Mouse (Mus musculus) heart, postnatal 0 days (tissue): ENCODE measurements around the gene Gstm6. TPM values are rescaled to one million over a fixed set of nuclear protein-coding genes. Genes with fewer than 3 reads are reported as not detected.
"Not testable (repeated sequence)": the region's sequence is repeated elsewhere in the genome, so short reads cannot be mapped to it uniquely, and the experiment has no call there.

Experiments
- ATAC-seq: fragments of 200-750 bp; cut with Nextera tagmentation; 2 replicates; pipeline ENCODE4 v1.8.0; 2017; ENCODE audit warnings: low read depth, moderate number of reproducible peaks, moderate library complexity; ENCODE audit not compliant: insufficient read depth
- DNase-seq: peaks from one replicate; pipeline ENCODE4 v3.0.0-alpha.2; 2016; ENCODE audit warnings: low spot score
- H3K27ac ChIP-seq: fragments of 300-500 bp; sonication (generic); 2 replicates; pipeline ENCODE4 v1.5.1; 2014; ENCODE audit warnings: low read depth, mild to moderate bottlenecking
- H3K27me3 ChIP-seq: fragments of 300-500 bp; sonication (generic); 2 replicates; pipeline ENCODE4 v1.6.1; 2014; ENCODE audit warnings: low read length, mixed read lengths; ENCODE audit not compliant: control insufficient read depth, insufficient read depth
- H3K36me3 ChIP-seq: fragments of 300-500 bp; sonication (generic); replicated peaks from 2 replicates; pipeline ENCODE4 v1.6.1; 2014; ENCODE audit warnings: low read length, mixed read lengths; ENCODE audit not compliant: control insufficient read depth, insufficient read depth
- H3K4me1 ChIP-seq: fragments of 300-500 bp; sonication (generic); 2 replicates; pipeline ENCODE4 v1.6.1; 2014; ENCODE audit warnings: antibody characterized with exemption; ENCODE audit not compliant: control insufficient read depth, insufficient read depth
- H3K4me2 ChIP-seq: fragments of 300-500 bp; sonication (generic); 2 replicates; pipeline ENCODE4 v1.6.1; 2014; ENCODE audit warnings: low read depth, mild to moderate bottlenecking, low read length, moderate library complexity
- H3K4me3 ChIP-seq: fragments of 300-500 bp; sonication (generic); 2 replicates; pipeline ENCODE4 v1.5.1; 2014; ENCODE audit warnings: low read depth, low read length
- H3K9ac ChIP-seq: fragments of 300-500 bp; sonication (generic); replicated peaks from 2 replicates; pipeline ENCODE4 v1.6.1; 2014; ENCODE audit warnings: low read depth, low read length, mixed read lengths
- H3K9me3 ChIP-seq: fragments of 300-500 bp; sonication (generic); replicated peaks from 2 replicates; pipeline ENCODE4 v1.6.1; 2016; ENCODE audit warnings: low read length; ENCODE audit not compliant: control insufficient read depth
- CTCF ChIP-seq: IDR thresholded peaks from 2 replicates; pipeline ENCODE4 v1.5.1; 2016; ENCODE audit warnings: antibody characterized with exemption, control low read depth, low read depth
- EP300 ChIP-seq: IDR thresholded peaks from 2 replicates; pipeline ENCODE4 v1.6.1; 2016; ENCODE audit warnings: antibody characterized with exemption, low read depth
- WGBS: fragments of 180-500 bp; shearing (Covaris S2); extraction: QIAGEN DNeasy Blood & Tissue Kit; methylation state at CpG from one replicate; pipeline ENCODE4 v1.1.7; 2014; 5-methylcytosine and 5-hydroxymethylcytosine counted together
- polyA plus RNA-seq: library from polyadenylated mRNA; unstranded; fragments of >200 nt; fragmentation: Nextera tagmentation; extraction: Ambion mirVana; gene quantifications from 2 replicates; pipeline ENCODE4 v1.2.1, GENCODE M21; 2015
- total RNA-seq: library from RNA; depleted of rRNA; stranded (reverse); fragments of >200 nt; gene quantifications from 2 replicates; pipeline ENCODE4 v1.2.3, GENCODE M21; 2014; ENCODE audit warnings: low replicate concordance; rRNA removed

Gene Gstm6
- total RNA-seq (17.9 and 20.3 TPM in 2 replicates), polyA plus RNA-seq (11.5 and 12.9 TPM in 2 replicates)

DNA sequence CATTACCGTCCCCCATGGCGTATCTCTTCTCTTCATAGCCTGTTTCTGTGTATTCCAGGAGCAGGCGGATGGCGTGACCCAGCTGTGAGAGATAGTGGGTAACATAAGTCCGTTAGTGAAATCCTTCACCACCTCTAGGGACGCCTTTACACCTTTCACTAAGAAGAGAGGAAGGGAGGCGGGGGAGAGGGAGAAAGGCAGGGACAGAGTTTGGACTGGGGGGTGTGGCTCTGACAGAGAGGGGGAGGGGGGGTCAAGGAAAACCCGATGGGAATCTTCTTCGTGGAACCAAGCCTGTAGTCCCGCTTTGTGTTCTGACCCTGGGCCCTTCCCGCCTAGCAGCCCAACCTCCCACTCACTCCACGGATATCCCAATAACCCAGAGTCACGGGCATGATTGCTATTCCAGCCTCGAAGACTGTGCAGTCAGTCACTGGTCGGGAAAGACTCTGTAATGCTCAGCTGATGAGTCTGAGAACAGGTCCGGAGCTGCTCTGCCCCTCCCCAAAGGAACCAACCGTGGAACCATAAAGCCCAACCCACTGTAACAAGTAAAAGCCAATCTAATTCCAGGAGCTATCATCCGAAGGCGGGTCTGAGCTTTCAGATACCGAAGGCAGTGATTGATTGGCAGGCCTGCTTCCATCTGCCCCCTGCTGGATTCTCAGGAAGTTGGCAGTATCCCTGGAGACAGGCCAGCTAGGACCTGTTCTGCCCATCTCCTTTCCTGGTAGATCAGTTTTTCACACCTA is at the start of gene Gstm6:
TSS of gene Gstm6 (minus strand) at position 511 of the 752 bp plus-strand sequence.
- Histone ChIP-seq H3K9me3 (no peaks in the 10 kb centered on the region), H3K4me2 (peak within 1 kb of the TSS; percentile 48), H3K4me3 (peak within 1 kb of the TSS; percentile 20), H3K4me1 (peaks cover 14% of the 10 kb centered on the region; the same call in 1 of the 2 replicates), H3K27ac (no peak within 1 kb of the TSS), H3K9ac (no peak within 1 kb of the TSS), H3K27me3 (no peaks in the 10 kb centered on the region), H3K36me3 (no peaks in the 10 kb centered on the region)
- DNase-seq (peak; percentile 71), ATAC-seq (peak; percentile 62)
- WGBS = 14% methylated on average over 20 of the region's 20 CpGs
- TF ChIP-seq CTCF (peak; percentile 58), EP300 (no peak)

DNA sequence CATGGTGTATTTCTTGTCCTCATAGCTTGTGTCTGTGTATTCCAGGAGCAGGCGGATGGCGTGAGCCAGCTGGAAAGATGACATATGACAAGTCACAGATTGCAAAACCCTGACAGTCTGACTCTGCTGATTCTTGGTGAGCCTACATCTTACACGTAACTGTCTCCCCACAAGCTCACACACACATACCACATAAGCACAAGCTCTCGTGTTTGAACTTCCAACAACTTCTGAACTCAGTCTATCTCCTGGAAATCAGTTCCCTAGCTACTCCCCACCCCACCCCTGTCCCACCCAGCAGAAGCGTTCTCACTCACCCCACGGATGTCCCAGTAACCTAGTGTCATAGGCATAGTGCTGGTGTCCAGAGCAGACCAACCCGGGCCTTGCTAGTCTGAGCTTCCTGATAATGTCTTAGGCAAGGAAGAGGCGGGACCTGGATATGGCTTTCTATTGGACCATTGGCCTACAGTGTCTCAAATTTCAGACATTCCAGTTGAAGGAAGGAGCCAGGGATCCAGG is 42.6 kb upstream of the Gstm6 start, which contains the start of gene Gstm2:
TSS of gene Gstm2 (minus strand) at position 413 of the 522 bp plus-strand sequence.
- TF ChIP-seq CTCF (no peak), EP300 (no peak)
- H3K4me1 ChIP-seq = 0 out of 2 replicates have a peak, but pooled peaks cover 12% of the 10 kb centered on the region
- H3K27ac ChIP-seq = peak within 1 kb of the TSS; percentile 65
- H3K4me3 ChIP-seq = peak within 1 kb of the TSS; percentile 30
- peak within 1 kb of the TSS; percentile 29 for H3K9ac ChIP-seq
- WGBS = 23% methylated on average over 8 of the region's 8 CpGs
- peak within 1 kb of the TSS; percentile 52 for H3K4me2 ChIP-seq
- peak; percentile 82 for DNase-seq
- H3K27me3 ChIP-seq = no peaks in the 10 kb centered on the region
- no peaks in the 10 kb centered on the region for H3K9me3 ChIP-seq
- no peaks in the 10 kb centered on the region for H3K36me3 ChIP-seq
- peak; percentile 93 for ATAC-seq

DNA sequence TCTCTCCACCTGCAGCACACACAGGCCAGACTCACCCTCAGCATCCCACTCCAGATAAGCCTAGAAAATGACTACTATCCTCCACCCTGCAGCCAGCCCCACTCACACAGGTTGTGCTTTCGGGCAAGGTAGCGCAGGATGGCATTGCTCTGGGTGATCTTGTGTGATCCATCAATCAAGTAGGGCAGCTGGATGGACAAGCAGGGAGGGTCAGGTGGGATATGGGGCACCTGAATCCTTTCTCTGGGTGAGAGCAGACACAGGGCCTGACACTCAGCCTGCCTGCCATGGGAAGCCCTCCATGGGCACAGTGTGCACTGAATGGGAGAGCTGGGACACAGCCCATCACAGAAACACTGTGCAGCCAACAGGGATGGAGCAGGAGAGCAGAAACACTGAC is 41.6 kb upstream of the Gstm6 start:
- 99% methylated on average over 2 of the region's 2 CpGs for WGBS
- not testable (repeated sequence) for DNase-seq, H3K9me3 ChIP-seq, H3K36me3 ChIP-seq, ATAC-seq, H3K4me3 ChIP-seq, H3K27me3 ChIP-seq, H3K9ac ChIP-seq
- Histone ChIP-seq H3K4me2 (peak overlapping the region; percentile 52; the same call in 1 of the 2 replicates), H3K27ac (0 out of 2 replicates have a peak overlapping the region, but pooled peaks have one; percentile 65), H3K4me1 (0 out of 2 replicates have a peak, but pooled peaks cover 12% of the 10 kb centered on the region)

DNA sequence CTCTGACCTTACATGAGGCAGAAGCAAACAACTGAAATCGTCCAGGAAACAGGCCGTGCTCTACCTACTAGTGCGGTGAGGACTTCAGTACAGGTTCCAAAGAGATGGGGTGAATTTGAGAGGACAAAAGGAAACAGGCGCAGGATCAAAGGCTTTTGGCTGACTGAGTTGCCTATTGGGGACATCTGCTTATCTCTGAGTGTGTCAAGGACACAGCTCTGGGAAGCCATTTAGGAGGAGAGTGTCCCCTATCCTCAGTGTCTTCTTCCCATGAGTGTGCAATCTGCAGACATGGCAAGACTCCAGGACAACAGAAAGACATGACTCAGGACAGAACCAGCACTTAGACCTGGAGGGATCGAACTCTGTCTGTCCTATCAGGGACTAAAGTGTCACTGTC is 40.9 kb upstream of the Gstm6 start:
- no peak overlapping the region for H3K27ac ChIP-seq
- no peaks in the 10 kb centered on the region for H3K27me3 ChIP-seq
- TF ChIP-seq EP300 = no peak
- no peak for TF ChIP-seq CTCF
- no peaks in the 10 kb centered on the region for H3K9me3 ChIP-seq
- no peak for DNase-seq
- ATAC-seq = no peak
- H3K4me2 ChIP-seq = no peak overlapping the region
- no peaks in the 10 kb centered on the region for H3K36me3 ChIP-seq
- H3K4me1 ChIP-seq = 0 out of 2 replicates have a peak, but pooled peaks cover 12% of the 10 kb centered on the region
- H3K9ac ChIP-seq = no peak overlapping the region
- no peak overlapping the region for H3K4me3 ChIP-seq
- 62% methylated on average over 5 of the region's 5 CpGs for WGBS

DNA sequence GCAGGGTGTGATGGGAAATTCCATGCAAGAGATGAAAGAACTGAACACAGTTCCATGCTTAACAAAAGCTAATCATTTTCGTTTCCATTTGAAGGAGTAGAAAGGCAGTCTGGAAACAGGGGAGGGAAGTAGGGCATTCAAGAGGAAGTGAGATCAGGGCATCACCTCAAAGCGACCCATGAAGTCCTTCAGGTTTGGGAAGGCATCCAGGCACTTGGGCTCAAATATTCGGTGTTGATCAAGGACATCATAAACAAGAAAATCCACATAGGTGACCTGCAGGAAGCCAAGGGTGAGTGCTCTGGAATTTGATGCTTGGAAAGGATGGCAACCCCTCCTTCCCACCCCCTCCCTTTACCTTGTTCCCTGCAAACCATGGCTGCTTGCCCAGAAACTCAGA is 40.2 kb upstream of the Gstm6 start:
- H3K9me3 ChIP-seq = no peaks in the 10 kb centered on the region
- TF ChIP-seq CTCF (no peak), EP300 (no peak)
- no peak for DNase-seq
- ATAC-seq = no peak
- no peak overlapping the region for H3K4me3 ChIP-seq
- no peaks in the 10 kb centered on the region for H3K36me3 ChIP-seq
- H3K4me2 ChIP-seq = no peak overlapping the region
- H3K27me3 ChIP-seq = no peaks in the 10 kb centered on the region
- H3K9ac ChIP-seq = no peak overlapping the region
- 0 out of 2 replicates have a peak, but pooled peaks cover 12% of the 10 kb centered on the region for H3K4me1 ChIP-seq
- H3K27ac ChIP-seq = no peak overlapping the region
- WGBS = 49% methylated on average over 3 of the region's 3 CpGs
